Mouse (Mus musculus) retina, postnatal 7 days (tissue): ENCODE measurements around the gene Olfr916.

Source experiments
- DNase-seq: peaks from one replicate; pipeline ENCODE4 v3.0.0-alpha.2; 2012; ENCODE audit warnings: low read depth, low spot score

Olfr916 gene

GRCm38 (mm10) chr9:38659775-38660174, at the start of gene Olfr916:
TSS of gene Olfr916 (minus strand) at chr9:38659875.
- DNase-seq, result no peak

- DNase-seq, result no peak
Observed at GRCm38 (mm10) chr9:38674501-38674900, 14.8 kb upstream of the Olfr916 start, which contains the start of gene Olfr918. TSS of gene Olfr918 (minus strand) at chr9:38674601.

GRCm38 (mm10) chr9:38672887-38673286, 13.2 kb upstream of the Olfr916 start:
- no peak for DNase-seq

GRCm38 (mm10) chr9:38665742-38666141, 6.1 kb upstream of the Olfr916 start, which contains the start of gene Olfr917:
TSS of gene Olfr917 (minus strand) at chr9:38665842.
- DNase-seq, result no peak

- DNase-seq, result no peak
Observed at GRCm38 (mm10) chr9:38632406-38632805, 27.3 kb downstream of the Olfr916 start.
